Comparison of ENCODE assay signal across 8 mouse cellular contexts in the genomic region with DNA sequence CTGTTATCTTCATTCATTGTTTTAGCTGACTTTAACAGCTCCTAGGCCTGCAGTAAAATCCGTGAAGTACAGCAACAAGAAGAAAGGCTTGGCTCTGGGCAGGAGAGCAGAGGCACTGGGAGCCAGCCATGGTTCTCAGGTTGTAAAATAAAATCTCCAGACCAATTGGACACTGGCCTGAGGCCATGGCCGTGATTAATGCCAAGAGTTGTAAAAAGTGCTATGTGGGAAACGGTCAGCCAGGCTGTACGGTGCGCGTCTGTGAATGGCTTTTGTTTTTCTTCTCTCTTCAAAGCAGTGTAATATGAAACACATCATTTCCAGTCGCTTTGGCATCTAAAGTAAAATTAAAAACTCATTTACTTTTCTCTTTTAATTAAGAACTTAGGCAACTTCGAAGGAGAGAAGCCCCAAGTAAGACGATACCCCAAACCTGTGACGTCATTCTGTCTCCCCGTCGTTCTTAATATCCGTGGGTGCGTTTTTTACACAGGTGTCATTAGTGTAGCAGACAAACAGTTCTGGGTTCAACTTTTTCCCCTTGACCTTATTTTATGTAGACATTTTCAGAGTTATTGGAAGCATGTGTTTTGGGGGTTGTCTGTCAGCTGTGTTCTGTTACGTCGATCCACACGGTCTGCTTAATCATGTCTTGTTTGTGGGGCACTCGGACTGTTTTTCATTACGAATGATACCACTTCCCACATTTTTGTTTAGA. TPM values are rescaled to one million over a fixed set of nuclear protein-coding genes. Genes with fewer than 3 reads are reported as not detected.
DNase-seq lines count a peak whose midpoint lies in the region; ATAC-seq and TF ChIP-seq lines count a peak whose summit lies in the region.

No protein-coding gene starts in this region.

- no peak overlapping the region for H3K4me3 ChIP-seq in lung, embryonic 15.5 days
- no peak overlapping the region for H3K4me3 ChIP-seq in lung, adult 2 months (replicated peaks; ENCODE audit: extremely low read depth, low read depth, low read length)
- H3K4me3 ChIP-seq in kidney, embryonic 14.5 days (ENCODE audit: low read length), result no peak overlapping the region
- H3K4me3 ChIP-seq in neural tube, embryonic 15.5 days (replicated peaks), result no peak overlapping the region

- no peaks in the 10 kb centered on the region for H3K27me3 ChIP-seq in lung, embryonic 15.5 days
- H3K27me3 ChIP-seq in kidney, embryonic 14.5 days (ENCODE audit: control insufficient read depth, insufficient read depth, low read length), result no peaks in the 10 kb centered on the region
- no peaks in the 10 kb centered on the region for H3K27me3 ChIP-seq in neural tube, embryonic 15.5 days (replicated peaks)

- ATAC-seq in lung, embryonic 15.5 days (ENCODE audit: borderline replicate concordance, extremely low read depth, low FRiP score, low TSS enrichment), result peak; percentile 40; the same call in 1 of the 2 replicates
- peak; percentile 82 for ATAC-seq in kidney, embryonic 14.5 days (ENCODE audit: low FRiP score, low TSS enrichment)
- peak; percentile 75 for ATAC-seq in neural tube, embryonic 15.5 days (ENCODE audit: low FRiP score)

- 52% methylated on average over 19 of the region's 19 CpGs for WGBS in lung, embryonic 15.5 days
- 72% methylated on average over 19 of the region's 19 CpGs for WGBS in lung, adult 2 months
- WGBS in kidney, embryonic 14.5 days, result 14% methylated on average over 19 of the region's 19 CpGs
- WGBS in neural tube, embryonic 15.5 days, result 40% methylated on average over 19 of the region's 19 CpGs

- TF ChIP-seq POLR2A in lung, adult 2 months (IDR thresholded peaks at IDR 0.05; ENCODE audit: borderline replicate concordance, extremely low read depth, low read depth, low read length), result no peak

- DNase-seq in lung, adult 2 months, result no peak
- peak; percentile 66 for DNase-seq in embryo, embryonic 10.5 days (ENCODE audit: low spot score)
- DNase-seq in heart, adult 8-10 months (ENCODE audit: low spot score), result peak; percentile 53
- DNase-seq in thymus, adult 18-20 months, result no peak
- no peak for DNase-seq in left cerebral cortex, adult 8-10 months (ENCODE audit: low spot score in 2 of 2)

- TF ChIP-seq CTCF in lung, adult 2 months (IDR thresholded peaks at IDR 0.05; ENCODE audit: insufficient read depth, low read length), result no peak

- no peaks in the 10 kb centered on the region for H3K36me3 ChIP-seq in lung, embryonic 15.5 days
- H3K36me3 ChIP-seq in kidney, embryonic 14.5 days (ENCODE audit: control insufficient read depth, insufficient read depth, low read length), result no peaks in the 10 kb centered on the region
- H3K36me3 ChIP-seq in neural tube, embryonic 15.5 days, result no peaks in the 10 kb centered on the region

- no peak overlapping the region for H3K9ac ChIP-seq in lung, embryonic 15.5 days
- H3K9ac ChIP-seq in kidney, embryonic 14.5 days (ENCODE audit: low read depth, low read length), result no peak overlapping the region
- no peak overlapping the region for H3K9ac ChIP-seq in neural tube, embryonic 15.5 days (replicated peaks)

- 0 out of 2 replicates have a peak overlapping the region, but pooled peaks have one; percentile 6 for H3K4me2 ChIP-seq in lung, embryonic 15.5 days
- peak overlapping the region; percentile 26 for H3K4me2 ChIP-seq in kidney, embryonic 14.5 days (replicated peaks; ENCODE audit: low read depth, low read length)
- H3K4me2 ChIP-seq in neural tube, embryonic 15.5 days, result peak overlapping the region; percentile 24; the same call in 1 of the 2 replicates

- H3K27ac ChIP-seq in lung, embryonic 15.5 days, result 0 out of 2 replicates have a peak overlapping the region, but pooled peaks have one; percentile 30
- peak overlapping the region; percentile 77; the same call in 1 of the 2 replicates for H3K27ac ChIP-seq in kidney, embryonic 14.5 days (ENCODE audit: low read depth, low read length)
- H3K27ac ChIP-seq in neural tube, embryonic 15.5 days (replicated peaks), result peak overlapping the region; percentile 43

- no peaks in the 10 kb centered on the region for H3K9me3 ChIP-seq in lung, embryonic 15.5 days
- no peaks in the 10 kb centered on the region for H3K9me3 ChIP-seq in kidney, embryonic 14.5 days (ENCODE audit: control insufficient read depth, low read length)
- H3K9me3 ChIP-seq in neural tube, embryonic 15.5 days (replicated peaks), result no peaks in the 10 kb centered on the region

- peaks cover 16% of the 10 kb centered on the region for H3K4me1 ChIP-seq in lung, embryonic 15.5 days
- H3K4me1 ChIP-seq in lung, adult 2 months (ENCODE audit: control insufficient read depth, insufficient read depth, low read length), result peaks cover 4% of the 10 kb centered on the region
- H3K4me1 ChIP-seq in kidney, embryonic 14.5 days (ENCODE audit: control insufficient read depth, insufficient read depth, low read length), result peaks cover 21% of the 10 kb centered on the region
- H3K4me1 ChIP-seq in neural tube, embryonic 15.5 days, result peaks cover 19% of the 10 kb centered on the region

RNA-seq across cellular contexts. Expression of a gene that starts 11.6 kb away (rescaled TPM):
- polyA plus RNA-seq in lung, embryonic 15.5 days (2015; fragmentation: Nextera tagmentation; extraction: Ambion mirVana), result 30.0 and 33.9 TPM in 2 replicates
- polyA plus RNA-seq in lung, adult 2 months (2012; rRNA removed), result 24.5 and 29.0 TPM in 2 replicates
- 10 to 100 TPM; 21.4 to 25.3 (median 24.6) TPM for total RNA-seq in heart, adult 8-10 months (2022)
- polyA plus RNA-seq in kidney, embryonic 14.5 days (2014; fragmentation: Nextera tagmentation; extraction: Ambion mirVana), result 31.3 and 43.8 TPM in 2 replicates
- 8.5 and 11.7 TPM in 2 replicates for polyA plus RNA-seq in neural tube, embryonic 15.5 days (2015; fragmentation: Nextera tagmentation; extraction: Ambion mirVana)
- total RNA-seq in left cerebral cortex, adult 8-10 months (2022), result 10 to 100 TPM; 21.1 to 26.0 (median 23.8) TPM

Comparison
In these comparisons a context has a peak if more than half of its experiments do, and no peak if none do; other contexts are left out.
1. DNase-seq: peak in embryo, embryonic 10.5 days (single experiment) and heart, adult 8-10 months (single experiment); none in lung, adult 2 months (single experiment), thymus, adult 18-20 months (0 of 2) and left cerebral cortex, adult 8-10 months (0 of 2).
2. Peak in every context shown above with its lines, with median percentiles within 50 percentile points of each other: ATAC-seq, H3K27ac ChIP-seq and H3K4me2 ChIP-seq.